Mouse (Mus musculus): ENCODE measurements at regions not wholly inside any gene's neighbourhood (a gene's known extent, or its start where the extent isn't known, plus 50 kb on each side); places are given as distances from the start of the nearest gene placed in this dataset.

DNA sequence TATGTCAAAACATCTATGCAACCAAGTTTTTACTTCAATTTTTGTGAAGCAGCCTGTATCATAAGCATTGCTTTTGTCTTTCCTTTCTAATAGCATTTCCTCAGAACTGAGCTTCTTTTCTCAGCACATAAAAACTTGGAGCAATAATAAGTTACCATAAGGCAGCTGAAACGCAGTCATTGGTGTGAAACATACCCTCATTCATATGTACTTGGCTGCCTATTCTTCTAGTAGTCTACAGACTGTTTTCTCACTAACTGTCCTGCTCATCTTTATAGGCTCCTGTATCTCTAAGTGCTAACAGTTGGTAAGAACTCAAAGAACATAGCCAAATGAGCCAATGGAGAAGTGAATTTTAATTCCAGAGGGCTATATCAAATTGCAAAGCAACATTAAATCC lies 454.6 kb upstream of the Ptprd start:
- DNase-seq (ENCODE audit: low read depth, low spot score): peak; percentile 57

DNA sequence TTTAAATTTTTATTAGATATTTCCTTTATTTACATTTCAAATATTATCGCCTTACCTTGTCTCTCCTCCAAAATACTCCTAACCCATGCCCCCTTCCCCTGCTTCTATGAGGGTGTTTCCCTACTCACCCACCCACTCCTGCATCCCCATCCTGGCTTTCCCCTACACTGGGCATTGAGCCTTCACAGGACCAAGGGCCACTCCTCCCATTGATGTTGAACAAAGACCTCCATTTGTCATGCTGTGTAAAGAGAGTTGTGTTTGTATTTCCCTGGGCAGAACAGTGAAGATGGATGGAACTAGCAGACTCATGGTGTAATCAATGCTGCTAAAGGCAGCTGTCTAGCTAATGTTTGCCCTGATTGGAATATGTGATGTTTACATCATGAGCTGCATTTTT lies 431.0 kb upstream of the Ptprd start:
- DNase-seq (ENCODE audit: low read depth, low spot score): no peak

DNA sequence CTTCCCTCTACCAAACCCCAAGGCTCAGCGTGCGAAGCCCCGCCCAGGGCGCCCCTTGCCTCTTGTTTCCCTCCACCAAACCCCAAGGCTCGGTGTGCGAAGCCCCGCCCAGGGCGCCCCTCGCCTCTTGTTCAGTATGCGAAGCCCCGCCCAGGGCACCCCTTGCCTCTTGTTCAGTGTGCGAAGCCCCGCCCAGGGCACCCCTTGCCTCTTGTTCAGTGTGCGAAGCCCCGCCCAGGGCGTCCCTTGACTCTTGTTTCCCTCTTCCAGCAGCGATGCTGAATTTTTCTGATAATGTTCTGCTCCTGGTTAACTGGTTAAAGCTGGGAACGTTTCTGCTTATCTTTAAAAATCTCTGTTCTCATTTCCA lies 394.7 kb upstream of the Ptprd start:
- peak; percentile 6 for DNase-seq (ENCODE audit: low read depth, low spot score)

DNA sequence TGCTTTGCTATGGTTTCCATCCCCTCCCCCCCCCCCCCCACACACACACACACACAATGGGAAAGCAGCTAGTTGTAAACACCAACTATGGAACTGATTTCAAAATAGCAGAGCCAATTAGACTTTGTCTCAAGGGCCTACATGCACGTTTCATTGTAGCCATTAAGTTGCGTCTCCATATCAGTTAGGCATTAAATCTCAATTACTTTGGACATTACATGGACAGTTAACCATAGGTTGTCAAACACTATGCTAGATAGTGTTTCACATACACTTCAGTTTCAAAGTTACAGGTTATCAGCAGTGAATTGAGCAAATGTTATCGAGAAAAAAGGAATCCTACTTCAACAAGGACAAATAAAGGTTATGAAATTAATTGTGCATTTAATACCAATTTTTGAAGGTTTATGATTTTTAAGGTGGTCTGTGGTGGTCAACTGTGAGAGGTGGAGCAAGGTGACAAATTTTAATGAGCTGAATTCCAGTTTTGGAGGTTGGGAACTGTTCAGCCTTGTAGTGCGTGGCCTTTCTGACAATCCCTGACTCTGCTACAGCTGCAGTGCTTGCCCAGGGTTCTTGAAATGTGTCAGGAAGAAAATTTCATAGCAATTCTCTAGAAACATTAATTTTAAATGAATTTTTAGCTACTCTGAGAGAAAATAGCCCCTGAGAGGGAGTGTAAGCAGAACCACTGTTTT lies 394.2 kb upstream of the Ptprd start:
- DNase-seq (ENCODE audit: low read depth, low spot score): no peak

DNA sequence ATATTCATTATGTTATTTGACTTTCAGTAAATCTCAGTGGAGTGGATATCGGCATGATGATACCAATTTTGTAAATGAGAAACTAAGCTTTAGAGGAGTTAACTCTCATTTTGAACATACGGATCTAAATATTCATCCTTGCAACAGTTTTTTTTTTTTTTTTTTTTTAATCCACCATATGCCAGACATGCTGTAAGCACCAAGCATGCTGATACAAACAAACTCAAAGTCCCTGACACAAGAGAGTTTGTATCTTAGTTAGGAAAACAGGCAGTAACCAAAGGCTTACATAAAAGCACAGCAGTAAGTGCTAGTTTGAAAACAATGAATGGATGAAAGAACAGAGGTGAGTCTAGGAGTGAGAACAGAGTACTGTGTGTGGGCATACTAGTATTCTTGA lies 369.8 kb upstream of the Ptprd start:
- peak; percentile 45 for DNase-seq (ENCODE audit: low read depth, low spot score)

DNA sequence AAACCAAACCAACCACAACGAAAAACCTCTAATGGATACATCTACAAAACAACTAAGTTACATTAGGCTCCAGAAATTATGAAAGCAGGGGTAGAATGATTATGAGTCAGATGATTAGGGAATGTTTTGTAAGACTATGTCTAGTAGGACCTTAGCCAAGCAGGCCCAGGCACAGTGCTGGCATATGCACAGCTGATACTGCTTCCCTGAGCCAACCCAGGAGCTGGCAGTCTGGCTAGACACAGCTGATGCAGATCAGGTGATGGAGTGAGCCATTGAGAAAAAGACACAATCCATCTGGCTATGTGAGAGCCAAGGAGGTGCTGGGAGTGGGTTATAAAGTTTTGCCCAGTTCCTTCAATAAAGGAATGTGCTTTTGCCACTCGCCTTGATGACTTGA lies 353.6 kb upstream of the Ptprd start:
- no peak for DNase-seq (ENCODE audit: low read depth, low spot score)

Measured in brain, embryonic 18.5 days (tissue).